Mouse (Mus musculus) liver, embryonic 11.5 days (tissue): Measurements from ENCODE around the gene Nr2f2. TPM values are rescaled to one million over a fixed set of nuclear protein-coding genes. Genes with fewer than 3 reads are reported as not detected.

Experiments
- ATAC-seq: fragments of 200-750 bp; cut with Nextera tagmentation; replicated peaks from 2 replicates; pipeline ENCODE4 v1.8.0; 2017; ENCODE audit warnings: moderate number of reproducible peaks, mild to moderate bottlenecking, moderate TSS enrichment, moderate library complexity; ENCODE audit not compliant: low FRiP score
- DNase-seq: peaks from one replicate; pipeline ENCODE4 v3.0.0-alpha.2; 2017; ENCODE audit warnings: low spot score
- H3K27ac ChIP-seq: fragments of 300-500 bp; sonication (generic); 2 replicates; pipeline ENCODE4 v1.5.1; 2014; ENCODE audit warnings: mild to moderate bottlenecking, low read depth, low read length, control low read depth
- H3K27me3 ChIP-seq: fragments of 300-500 bp; sonication (generic); replicated peaks from 2 replicates; pipeline ENCODE4 v1.6.1; 2014; ENCODE audit warnings: low read length, mixed read lengths; ENCODE audit not compliant: control insufficient read depth, insufficient read depth
- H3K36me3 ChIP-seq: fragments of 300-500 bp; sonication (generic); 2 replicates; pipeline ENCODE4 v1.6.1; 2014; ENCODE audit warnings: mild to moderate bottlenecking, low read length, moderate library complexity, mixed read lengths; ENCODE audit not compliant: control insufficient read depth, insufficient read depth
- H3K4me1 ChIP-seq: fragments of 300-500 bp; sonication (generic); replicated peaks from 2 replicates; pipeline ENCODE4 v1.6.1; 2014; ENCODE audit warnings: low read length, mixed read lengths; ENCODE audit not compliant: control insufficient read depth, insufficient read depth
- H3K4me2 ChIP-seq: fragments of 300-500 bp; sonication (generic); 2 replicates; pipeline ENCODE4 v1.6.1; 2014; ENCODE audit warnings: mild to moderate bottlenecking, control low read depth, moderate library complexity
- H3K4me3 ChIP-seq: fragments of 300-500 bp; sonication (generic); 2 replicates; pipeline ENCODE4 v1.5.1; 2014; ENCODE audit warnings: low read depth, low read length, control low read depth
- H3K9ac ChIP-seq: fragments of 300-500 bp; sonication (generic); 2 replicates; pipeline ENCODE4 v1.6.1; 2014; ENCODE audit warnings: low read depth, low read length, control low read depth
- H3K9me3 ChIP-seq: fragments of 300-500 bp; sonication (generic); 2 replicates; pipeline ENCODE4 v1.6.1; 2016; ENCODE audit warnings: low read length, inconsistent platforms, mixed read lengths; ENCODE audit not compliant: control insufficient read depth
- WGBS: fragments of 180-500 bp; shearing (Covaris S2); extraction: QIAGEN DNeasy Blood & Tissue Kit; methylation state at CpG from one replicate; pipeline ENCODE4 v1.1.7; 2014; 5-methylcytosine and 5-hydroxymethylcytosine counted together
- polyA plus RNA-seq: library from polyadenylated mRNA; unstranded; fragments of >200 nt; fragmentation: Nextera tagmentation; extraction: Ambion mirVana; gene quantifications from 2 replicates; pipeline ENCODE4 v1.2.1, GENCODE M21; 2014

The Nr2f2 gene
- polyA plus RNA-seq, 1 experiment from 2014 or later, result 49.6 TPM

DNA sequence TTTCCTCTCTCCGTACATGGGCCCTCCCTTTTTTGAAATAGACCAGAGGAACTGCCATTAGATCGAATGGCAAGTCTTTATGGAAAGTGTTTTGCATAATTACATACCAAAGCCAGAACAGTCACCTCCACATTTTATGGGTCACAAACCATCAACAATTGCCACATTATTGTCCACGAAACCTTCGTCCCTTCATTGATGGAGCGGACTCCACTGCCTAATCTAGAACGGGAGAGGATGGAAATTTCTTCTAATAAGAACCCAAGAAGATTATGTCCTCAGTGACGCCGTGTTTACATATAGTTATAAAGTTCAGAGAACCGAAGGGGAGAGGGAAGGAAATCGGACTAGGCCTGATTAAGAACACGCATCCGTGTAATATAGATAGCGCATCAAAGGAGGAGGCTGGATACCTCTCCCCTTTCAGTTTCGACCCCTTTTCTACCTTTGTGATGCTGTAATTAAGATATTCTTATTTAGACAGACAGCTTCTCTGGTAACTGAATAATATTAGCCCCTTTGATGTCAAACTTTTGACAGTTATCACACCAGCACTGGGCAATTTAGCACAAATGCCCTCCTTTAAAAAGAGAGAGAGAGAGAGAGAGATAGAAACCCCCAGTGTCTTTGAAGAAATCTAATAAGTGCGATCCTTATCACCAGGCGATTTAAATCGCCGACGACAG is 36.9 kb downstream of the Nr2f2 start:
- no peak for DNase-seq

DNA sequence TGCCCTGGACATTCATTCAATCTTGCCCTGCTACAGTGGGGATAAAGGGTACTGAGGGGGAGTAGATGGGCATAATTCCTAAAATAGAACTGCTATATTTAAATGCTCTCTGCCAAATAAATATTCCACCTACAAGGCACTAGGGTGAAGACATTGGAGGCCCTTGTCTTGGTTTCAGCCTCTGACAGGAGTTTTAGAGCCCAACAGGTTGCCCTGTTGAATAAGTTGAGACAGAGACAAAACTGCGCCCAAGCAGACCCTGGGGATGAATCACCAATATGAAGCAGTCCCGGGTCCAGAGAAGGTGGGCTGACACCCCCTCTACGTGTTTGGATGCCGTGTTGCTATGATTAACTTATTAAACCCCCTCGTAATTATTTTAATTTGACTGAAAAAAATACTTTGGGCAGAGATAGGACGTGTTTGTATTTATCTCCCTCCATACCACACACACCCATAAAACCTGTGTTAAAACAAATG is 37.5 kb downstream of the Nr2f2 start:
- no peak for DNase-seq
- H3K4me2 ChIP-seq, result no peak overlapping the region
- no peaks in the 10 kb centered on the region for H3K9me3 ChIP-seq
- ATAC-seq, result no peak
- no peaks in the 10 kb centered on the region for H3K36me3 ChIP-seq
- 9% methylated on average over 6 of the region's 6 CpGs for WGBS
- H3K4me1 ChIP-seq, result 0 out of 2 replicates have a peak, but pooled peaks cover 6% of the 10 kb centered on the region
- no peak overlapping the region for H3K4me3 ChIP-seq
- H3K27me3 ChIP-seq, result peaks cover 97% of the 10 kb centered on the region
- H3K27ac ChIP-seq, result no peak overlapping the region
- no peak overlapping the region for H3K9ac ChIP-seq

More for the DNA sequence above, 36.9 kb downstream of the Nr2f2 start:
- Histone ChIP-seq H3K36me3 (no peaks in the 10 kb centered on the region), H3K4me1 (peaks cover 6% of the 10 kb centered on the region; the same call in 1 of the 2 replicates), H3K4me3 (no peak overlapping the region), H3K4me2 (no peak overlapping the region), H3K27ac (no peak overlapping the region), H3K9ac (no peak overlapping the region), H3K9me3 (no peaks in the 10 kb centered on the region), H3K27me3 (peaks cover 94% of the 10 kb centered on the region)
- no peak for ATAC-seq
- 7% methylated on average over 19 of the region's 19 CpGs for WGBS

DNA sequence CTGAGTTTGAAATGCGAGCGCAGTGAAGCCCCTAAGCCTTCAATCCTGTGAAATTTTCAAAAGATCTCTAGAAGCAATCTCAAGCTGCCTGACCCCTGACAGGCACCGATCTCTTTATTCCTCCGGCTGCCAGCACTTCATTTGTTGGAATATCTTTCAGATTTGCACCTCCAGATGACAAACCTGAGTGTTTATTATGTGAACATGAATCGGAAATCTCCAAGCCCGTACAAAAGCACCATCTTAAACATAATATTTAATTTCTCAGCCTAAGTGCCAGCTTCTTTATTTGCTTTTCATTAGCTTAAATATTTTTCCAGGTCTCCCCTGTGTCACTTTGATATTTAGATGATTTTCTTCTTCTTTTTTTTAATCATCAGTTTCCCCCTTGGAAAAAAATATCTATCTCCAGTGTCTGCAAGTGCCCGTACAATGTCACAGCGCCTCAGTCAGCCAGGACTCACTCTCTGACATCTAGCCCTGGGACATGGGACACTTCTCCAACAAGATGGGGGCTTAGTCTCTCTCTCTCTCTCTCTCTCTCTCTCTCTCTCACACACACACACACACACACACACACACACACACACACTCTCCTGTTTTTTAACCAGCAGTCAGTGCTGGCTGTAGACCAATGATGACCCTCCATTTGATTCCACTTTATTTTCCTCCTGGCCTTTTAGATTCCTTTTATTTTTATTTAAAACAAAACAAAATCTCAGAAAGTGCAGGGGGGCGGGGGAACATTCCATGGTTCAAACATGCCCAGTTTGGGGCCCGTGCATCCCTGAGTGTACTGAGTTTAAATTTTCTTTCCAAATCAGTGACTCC is 38.1 kb downstream of the Nr2f2 start:
- no peaks in the 10 kb centered on the region for H3K36me3 ChIP-seq
- DNase-seq (no peak), ATAC-seq (no peak)
- peaks cover 97% of the 10 kb centered on the region for H3K27me3 ChIP-seq
- no peaks in the 10 kb centered on the region for H3K9me3 ChIP-seq
- no peak overlapping the region for H3K27ac ChIP-seq
- H3K9ac ChIP-seq, result no peak overlapping the region
- no peak overlapping the region for H3K4me2 ChIP-seq
- no peak overlapping the region for H3K4me3 ChIP-seq
- 11% methylated on average over 10 of the region's 10 CpGs for WGBS
- 0 out of 2 replicates have a peak, but pooled peaks cover 6% of the 10 kb centered on the region for H3K4me1 ChIP-seq

DNA sequence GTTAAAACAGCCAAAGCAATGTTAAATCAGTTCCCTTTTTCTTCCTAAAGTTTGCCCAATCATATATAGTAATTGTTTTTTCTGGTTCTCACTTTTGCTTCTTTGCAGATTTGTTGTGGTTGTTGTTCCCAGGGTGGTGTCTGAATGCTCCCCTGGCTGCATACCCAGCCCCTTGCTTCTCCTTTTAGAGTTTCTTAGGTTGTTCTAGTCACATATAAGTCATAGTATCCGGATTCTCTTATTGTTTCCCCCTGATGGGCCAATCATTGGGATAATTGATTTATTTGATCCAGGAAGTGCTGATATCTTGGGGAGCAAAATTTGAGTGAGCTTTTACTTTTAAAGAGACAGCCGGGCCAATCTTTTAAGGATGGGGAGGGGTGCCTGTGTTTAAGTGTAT is 39.3 kb downstream of the Nr2f2 start:
- 12% methylated on average over 2 of the region's 2 CpGs for WGBS
- Histone ChIP-seq H3K36me3 (no peaks in the 10 kb centered on the region), H3K9ac (no peak overlapping the region), H3K27ac (no peak overlapping the region), H3K9me3 (no peaks in the 10 kb centered on the region), H3K27me3 (peaks cover 97% of the 10 kb centered on the region), H3K4me1 (0 out of 2 replicates have a peak, but pooled peaks cover 3% of the 10 kb centered on the region), H3K4me3 (no peak overlapping the region), H3K4me2 (no peak overlapping the region)
- ATAC-seq, result no peak
- DNase-seq, result no peak

DNA sequence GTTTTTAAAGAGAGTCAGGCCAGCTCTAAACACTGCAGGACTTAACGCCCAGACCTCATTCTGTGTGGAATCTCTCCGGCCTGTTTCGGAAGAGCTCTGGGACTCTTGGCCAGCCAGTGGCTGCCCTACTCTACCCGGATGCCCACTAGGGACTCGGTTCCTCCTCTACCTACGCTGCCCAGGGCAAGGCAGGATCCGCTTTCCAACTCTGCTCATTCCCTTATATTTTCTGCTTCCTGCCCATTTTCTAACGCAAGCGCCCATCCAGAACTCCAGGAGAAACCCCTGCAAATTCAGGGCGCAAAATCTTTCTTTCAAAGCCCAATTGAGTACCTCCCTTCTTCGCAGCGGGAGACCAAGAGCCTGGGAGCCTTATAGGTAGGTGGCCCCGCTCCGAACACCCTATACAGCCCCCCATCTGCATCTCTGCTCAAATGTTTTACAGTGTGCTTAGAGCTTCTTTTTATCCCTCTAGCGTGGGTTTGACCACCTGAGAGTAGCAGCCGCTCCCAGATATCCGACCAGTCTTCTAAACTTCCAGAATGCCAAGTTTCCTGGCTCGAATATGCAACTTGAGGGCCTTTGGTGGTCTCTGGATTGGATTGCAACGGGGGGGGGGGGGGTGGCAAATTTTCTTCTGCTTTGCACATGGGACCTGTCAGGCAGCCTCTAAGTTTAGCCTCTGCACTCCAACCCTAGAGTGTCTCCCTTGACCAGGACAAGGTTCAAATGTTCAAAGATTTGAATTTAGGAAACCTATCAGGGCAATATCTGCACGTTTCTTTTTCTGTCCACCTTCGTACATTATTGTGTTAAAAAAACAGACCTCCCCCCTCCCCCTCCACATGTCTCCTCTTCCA is 40.1 kb downstream of the Nr2f2 start:
- WGBS, result 3% methylated on average over 21 of the region's 21 CpGs
- no peak for DNase-seq
- Histone ChIP-seq H3K27me3 (peaks cover 95% of the 10 kb centered on the region), H3K4me3 (no peak overlapping the region), H3K4me2 (no peak overlapping the region; the same call in 1 of the 2 replicates), H3K36me3 (no peaks in the 10 kb centered on the region), H3K27ac (no peak overlapping the region), H3K4me1 (0 out of 2 replicates have a peak, but pooled peaks cover 3% of the 10 kb centered on the region), H3K9ac (no peak overlapping the region), H3K9me3 (no peaks in the 10 kb centered on the region)
- ATAC-seq, result no peak

DNA sequence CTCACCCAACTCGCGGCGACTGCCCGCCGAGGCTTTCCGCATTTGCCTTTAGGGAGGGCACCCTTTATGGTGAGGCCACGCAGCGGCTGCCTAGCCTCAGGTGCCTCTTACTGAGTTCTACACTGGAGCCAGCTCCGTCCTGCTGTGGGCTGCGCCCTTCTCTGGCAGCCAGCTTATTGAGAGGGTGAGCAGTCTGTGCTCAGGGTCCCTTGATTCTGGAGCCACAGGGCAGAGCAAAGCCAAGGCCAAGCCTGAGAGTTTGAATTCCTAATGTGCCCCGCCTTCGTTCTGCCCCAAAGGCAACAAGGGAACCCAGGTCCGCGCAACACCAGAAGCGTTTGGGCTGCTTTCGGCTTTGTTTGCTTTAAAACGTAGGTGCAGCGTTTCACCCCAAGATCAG is 41.2 kb downstream of the Nr2f2 start:
- H3K27ac ChIP-seq, result no peak overlapping the region
- H3K36me3 ChIP-seq, result no peaks in the 10 kb centered on the region
- H3K27me3 ChIP-seq, result peaks cover 86% of the 10 kb centered on the region
- no peak for DNase-seq
- H3K4me1 ChIP-seq, result no peaks in the 10 kb centered on the region
- H3K9ac ChIP-seq, result no peak overlapping the region
- H3K4me2 ChIP-seq, result no peak overlapping the region; the same call in 1 of the 2 replicates
- H3K9me3 ChIP-seq, result no peaks in the 10 kb centered on the region
- no peak overlapping the region for H3K4me3 ChIP-seq
- ATAC-seq, result no peak
- 1% methylated on average over 18 of the region's 18 CpGs for WGBS

DNA sequence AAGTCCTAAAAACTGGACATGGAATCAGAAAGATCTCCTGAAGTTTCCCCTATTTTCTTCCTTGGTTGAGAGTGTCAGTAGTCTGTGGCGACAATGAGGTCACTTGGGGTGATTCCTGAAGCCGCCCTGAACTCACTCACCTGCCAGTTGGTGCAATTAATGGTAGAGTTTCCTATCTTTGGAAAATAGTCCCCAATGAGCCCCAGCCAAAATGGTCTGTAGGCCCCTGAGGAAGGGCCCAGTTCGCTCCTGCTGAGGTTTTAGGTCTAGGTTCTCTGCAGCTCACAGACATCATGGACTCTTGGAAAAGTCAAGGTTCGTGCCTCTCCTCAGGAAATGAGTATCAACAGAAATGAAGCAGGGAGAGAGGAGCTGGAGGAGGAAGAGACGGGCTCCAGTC is 42.0 kb downstream of the Nr2f2 start:
- no peak overlapping the region for H3K4me3 ChIP-seq
- H3K9me3 ChIP-seq, result no peaks in the 10 kb centered on the region
- no peaks in the 10 kb centered on the region for H3K36me3 ChIP-seq
- ATAC-seq, result no peak
- WGBS, result 9% methylated on average over 5 of the region's 5 CpGs
- peaks cover 78% of the 10 kb centered on the region for H3K27me3 ChIP-seq
- no peak overlapping the region for H3K27ac ChIP-seq
- DNase-seq, result no peak
- no peak overlapping the region for H3K4me2 ChIP-seq
- no peak overlapping the region for H3K9ac ChIP-seq
- H3K4me1 ChIP-seq, result no peaks in the 10 kb centered on the region

DNA sequence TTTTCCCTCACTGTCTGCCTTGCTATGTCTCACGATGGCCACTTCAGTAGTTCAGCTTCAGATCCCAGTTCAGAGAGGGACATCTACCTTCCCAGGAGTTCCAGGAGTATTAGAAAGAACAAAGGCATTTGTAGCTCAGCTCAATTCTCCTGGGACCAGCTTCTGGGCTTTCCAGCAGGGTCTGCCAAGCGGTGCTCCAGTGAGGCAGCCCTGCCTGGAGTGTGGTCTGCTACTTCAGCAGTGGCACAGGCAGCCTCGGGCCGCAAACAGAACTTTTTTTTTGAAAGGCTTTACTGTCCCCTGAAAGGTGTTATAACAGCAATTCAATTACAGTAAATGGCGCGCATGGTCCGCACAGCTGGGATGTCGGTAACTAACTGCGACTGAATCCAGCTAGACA is 42.5 kb downstream of the Nr2f2 start:
- Histone ChIP-seq H3K9me3 (no peaks in the 10 kb centered on the region), H3K4me2 (no peak overlapping the region), H3K36me3 (no peaks in the 10 kb centered on the region), H3K4me1 (no peaks in the 10 kb centered on the region), H3K4me3 (no peak overlapping the region), H3K9ac (no peak overlapping the region), H3K27ac (no peak overlapping the region), H3K27me3 (peaks cover 73% of the 10 kb centered on the region)
- DNase-seq (no peak), ATAC-seq (no peak)
- 6% methylated on average over 9 of the region's 9 CpGs for WGBS
